Mouse (Mus musculus): ENCODE measurements at regions not wholly inside any gene's neighbourhood (a gene's known extent, or its start where the extent isn't known, plus 50 kb on each side); places are given as distances from the start of the nearest gene placed in this dataset.

DNA sequence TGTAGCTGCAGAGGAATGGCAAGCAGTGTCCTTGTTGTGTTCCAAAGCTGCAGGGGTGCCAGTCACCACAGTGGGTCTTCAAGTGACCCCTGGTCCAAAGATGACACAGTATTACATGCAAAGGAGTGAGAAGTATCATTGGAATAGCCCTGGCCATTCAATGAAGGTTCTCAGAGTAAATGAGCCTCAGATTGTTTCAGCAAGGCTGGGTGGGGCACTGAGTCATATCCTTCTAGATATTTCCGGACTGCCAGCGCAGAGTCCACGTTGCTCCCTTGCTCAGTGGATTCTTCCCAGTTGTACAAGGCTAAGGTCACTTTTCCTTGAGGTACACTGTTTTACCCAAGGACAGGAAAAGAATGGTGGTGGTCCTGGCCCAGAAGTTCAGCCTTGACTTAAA, 319.2 kb upstream of the Irx1 start:
- no peak for TF ChIP-seq POLR2A (IDR thresholded peaks at IDR 0.05; ENCODE audit: low read depth, low read length)
- TF ChIP-seq CTCF (conservative IDR thresholded peaks at IDR 0.05; ENCODE audit: insufficient read depth, insufficient read length, low read depth, low read length): no peak
